In the genomic region with DNA sequence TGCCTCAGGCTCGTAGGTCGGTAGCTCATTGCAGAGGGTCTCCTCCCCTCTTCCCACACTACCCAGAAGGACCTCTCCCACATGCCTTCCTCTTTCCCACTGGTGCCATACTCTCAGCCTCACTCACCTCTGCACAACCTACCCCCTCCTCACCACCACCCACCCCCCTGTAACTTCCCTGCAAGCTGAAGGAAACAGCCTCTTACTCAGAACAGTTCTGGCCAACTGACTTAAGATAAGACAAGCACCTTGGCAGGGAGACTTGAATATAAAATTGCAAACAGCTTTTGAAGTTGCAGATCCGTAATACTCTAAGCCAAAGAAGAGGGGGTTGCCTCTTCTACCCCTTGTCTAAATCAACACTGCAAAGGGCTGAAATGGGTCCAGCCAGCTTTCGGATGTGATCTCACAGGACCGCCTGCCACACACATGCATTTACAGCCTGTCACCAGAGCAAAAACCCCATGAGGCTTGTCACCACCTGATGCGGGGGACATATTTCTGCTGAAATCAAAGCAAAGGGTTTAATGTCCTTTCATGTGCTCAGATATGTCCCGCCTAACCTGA, we compare ENCODE assay signal across 21 mouse cellular contexts.
DNase-seq lines count a peak whose midpoint lies in the region; ATAC-seq lines count a peak whose summit lies in the region.
"Had no signal": no experiment of that assay in that cellular context is flagged by ENCODE, and none has a peak within 500 bp of the region (broad histone marks: within the 10 kb centered on the region; RNA-seq: fewer than 3 reads in every experiment).

No protein-coding gene starts in this region.

- H3K9ac ChIP-seq in embryonic facial prominence, embryonic 14.5 days (ENCODE audit: low read depth, low read length): no peak overlapping the region
- H3K9ac ChIP-seq in heart, embryonic 15.5 days: no peak overlapping the region
- no peak overlapping the region for H3K9ac ChIP-seq in heart, embryonic 11.5 days (ENCODE audit: low read depth, low read length)
- no peak overlapping the region for H3K9ac ChIP-seq in lung, embryonic 15.5 days
- H3K9ac ChIP-seq in limb, embryonic 11.5 days (ENCODE audit: low read length): no peak overlapping the region
- H3K9ac ChIP-seq: hindbrain, embryonic 15.5 days; intestine, embryonic 15.5 days; liver, postnatal 0 days had no signal

- no peaks in the 10 kb centered on the region for H3K27me3 ChIP-seq in embryonic facial prominence, embryonic 14.5 days (replicated peaks; ENCODE audit: control insufficient read depth, insufficient read depth, low read length)
- H3K27me3 ChIP-seq in embryonic facial prominence, embryonic 10.5 days (replicated peaks; ENCODE audit: low read depth, poor library complexity, severe bottlenecking): no peaks in the 10 kb centered on the region
- no peaks in the 10 kb centered on the region for H3K27me3 ChIP-seq in heart, embryonic 15.5 days
- no peaks in the 10 kb centered on the region for H3K27me3 ChIP-seq in heart, embryonic 11.5 days (ENCODE audit: control insufficient read depth, insufficient read depth, low read length)
- no peaks in the 10 kb centered on the region for H3K27me3 ChIP-seq in lung, embryonic 15.5 days
- H3K27me3 ChIP-seq in limb, embryonic 11.5 days (ENCODE audit: control insufficient read depth, insufficient read depth, low read length): no peaks in the 10 kb centered on the region
- H3K27me3 ChIP-seq: hindbrain, embryonic 15.5 days; intestine, embryonic 15.5 days; Patski had no signal

- peak; percentile 66 for DNase-seq in embryonic facial prominence, embryonic 14.5 days (ENCODE audit: low spot score)
- no peak for DNase-seq in embryonic facial prominence, embryonic 10.5 days (ENCODE audit: low spot score)
- DNase-seq in lung, postnatal 10 days: no peak
- DNase-seq in limb, embryonic 11.5 days (ENCODE audit: low spot score): peak; percentile 35
- no peak for DNase-seq in thymus, adult 18-20 months
- DNase-seq: adrenal gland, postnatal 10 days; cerebellum, adult 9-10 months; gastrocnemius, adult 2 months; kidney, postnatal 14 days; layer of hippocampus, postnatal 36 days; liver, postnatal 0 days; right cerebral cortex, postnatal 25 days; thymus, postnatal 4 days had no signal

- H3K36me3 ChIP-seq in embryonic facial prominence, embryonic 14.5 days (ENCODE audit: control insufficient read depth, insufficient read depth, low read length): no peaks in the 10 kb centered on the region
- H3K36me3 ChIP-seq in embryonic facial prominence, embryonic 10.5 days (replicated peaks): no peaks in the 10 kb centered on the region
- H3K36me3 ChIP-seq in heart, embryonic 15.5 days: no peaks in the 10 kb centered on the region
- H3K36me3 ChIP-seq in heart, embryonic 11.5 days (ENCODE audit: control insufficient read depth, insufficient read depth, low read length): no peaks in the 10 kb centered on the region
- H3K36me3 ChIP-seq in lung, embryonic 15.5 days: no peaks in the 10 kb centered on the region
- H3K36me3 ChIP-seq in limb, embryonic 11.5 days (ENCODE audit: control insufficient read depth, insufficient read depth, low read length): no peaks in the 10 kb centered on the region
- H3K36me3 ChIP-seq: hindbrain, embryonic 15.5 days; intestine, embryonic 15.5 days had no signal

- H3K4me1 ChIP-seq in embryonic facial prominence, embryonic 14.5 days (ENCODE audit: control insufficient read depth, insufficient read depth, low read length): 0 out of 2 replicates have a peak, but pooled peaks cover 5% of the 10 kb centered on the region
- H3K4me1 ChIP-seq in embryonic facial prominence, embryonic 10.5 days: no peaks in the 10 kb centered on the region
- H3K4me1 ChIP-seq in heart, embryonic 15.5 days (replicated peaks): peaks cover 7% of the 10 kb centered on the region
- no peaks in the 10 kb centered on the region for H3K4me1 ChIP-seq in heart, embryonic 11.5 days (ENCODE audit: control insufficient read depth, insufficient read depth, low read length)
- peaks cover 9% of the 10 kb centered on the region for H3K4me1 ChIP-seq in lung, embryonic 15.5 days
- H3K4me1 ChIP-seq in limb, embryonic 11.5 days (ENCODE audit: control insufficient read depth, insufficient read depth, low read length): no peaks in the 10 kb centered on the region
- H3K4me1 ChIP-seq: hindbrain, embryonic 15.5 days; intestine, embryonic 15.5 days had no signal

- H3K4me2 ChIP-seq in embryonic facial prominence, embryonic 14.5 days (ENCODE audit: low read depth, low read length): no peak overlapping the region
- H3K4me2 ChIP-seq in heart, embryonic 15.5 days: no peak overlapping the region
- H3K4me2 ChIP-seq in heart, embryonic 11.5 days: no peak overlapping the region
- H3K4me2 ChIP-seq in lung, embryonic 15.5 days: 0 out of 2 replicates have a peak overlapping the region, but pooled peaks have one; percentile 8
- H3K4me2 ChIP-seq in limb, embryonic 11.5 days (ENCODE audit: low read depth, severe bottlenecking): no peak overlapping the region
- H3K4me2 ChIP-seq: hindbrain, embryonic 15.5 days; intestine, embryonic 15.5 days had no signal

- peak; percentile 30; the same call in 1 of the 2 replicates for ATAC-seq in embryonic facial prominence, embryonic 14.5 days (ENCODE audit: low read depth)
- ATAC-seq in heart, embryonic 15.5 days (replicated peaks; ENCODE audit: insufficient number of reproducible peaks, insufficient read depth, low FRiP score, low read depth): peak; percentile 62; the same call in 1 of the 2 replicates
- no peak for ATAC-seq in heart, embryonic 11.5 days (replicated peaks; ENCODE audit: insufficient number of reproducible peaks, low FRiP score, low TSS enrichment)
- peak; percentile 49 for ATAC-seq in lung, embryonic 15.5 days (ENCODE audit: borderline replicate concordance, extremely low read depth, low FRiP score, low TSS enrichment)
- no peak for ATAC-seq in limb, embryonic 11.5 days (ENCODE audit: insufficient number of reproducible peaks, low FRiP score, low TSS enrichment, low read depth)
- ATAC-seq: intestine, embryonic 15.5 days; liver, postnatal 0 days; Patski had no signal

- WGBS in embryonic facial prominence, embryonic 14.5 days: 62% methylated on average over 7 of the region's 7 CpGs
- 85% methylated on average over 7 of the region's 7 CpGs for WGBS in embryonic facial prominence, embryonic 10.5 days
- 54% methylated on average over 7 of the region's 7 CpGs for WGBS in heart, embryonic 15.5 days
- 66% methylated on average over 7 of the region's 7 CpGs for WGBS in heart, embryonic 11.5 days (ENCODE audit: insufficient replicate concordance)
- 60% methylated on average over 7 of the region's 7 CpGs for WGBS in lung, embryonic 15.5 days
- WGBS in limb, embryonic 11.5 days: 66% methylated on average over 7 of the region's 7 CpGs

- no peak overlapping the region for H3K27ac ChIP-seq in embryonic facial prominence, embryonic 14.5 days (replicated peaks; ENCODE audit: low read depth, low read length)
- H3K27ac ChIP-seq in embryonic facial prominence, embryonic 10.5 days (replicated peaks): no peak overlapping the region
- H3K27ac ChIP-seq in heart, embryonic 15.5 days: peak overlapping the region; percentile 20; the same call in 1 of the 2 replicates
- H3K27ac ChIP-seq in heart, embryonic 11.5 days (ENCODE audit: low read depth, low read length): no peak overlapping the region
- peak overlapping the region; percentile 82 for H3K27ac ChIP-seq in lung, embryonic 15.5 days
- H3K27ac ChIP-seq in limb, embryonic 11.5 days (replicated peaks; ENCODE audit: low read depth, low read length): no peak overlapping the region
- H3K27ac ChIP-seq: gastrocnemius, adult 2 months; hindbrain, embryonic 15.5 days; intestine, embryonic 15.5 days; layer of hippocampus, adult 2 months had no signal

- no peak overlapping the region for H3K4me3 ChIP-seq in embryonic facial prominence, embryonic 14.5 days (ENCODE audit: low read depth, low read length)
- no peak overlapping the region for H3K4me3 ChIP-seq in embryonic facial prominence, embryonic 10.5 days
- H3K4me3 ChIP-seq in heart, embryonic 15.5 days: no peak overlapping the region
- H3K4me3 ChIP-seq in heart, embryonic 11.5 days (ENCODE audit: low read depth, low read length): no peak overlapping the region
- no peak overlapping the region for H3K4me3 ChIP-seq in lung, embryonic 15.5 days
- no peak overlapping the region for H3K4me3 ChIP-seq in limb, embryonic 11.5 days (ENCODE audit: low read depth, low read length)
- H3K4me3 ChIP-seq: erythroblast, embryonic 14.5 days; gastrocnemius, adult 2 months; hindbrain, embryonic 15.5 days; intestine, embryonic 15.5 days; layer of hippocampus, adult 2 months had no signal

- H3K9me3 ChIP-seq in embryonic facial prominence, embryonic 14.5 days (ENCODE audit: control insufficient read depth, low read length): no peaks in the 10 kb centered on the region
- H3K9me3 ChIP-seq in embryonic facial prominence, embryonic 10.5 days: no peaks in the 10 kb centered on the region
- H3K9me3 ChIP-seq in heart, embryonic 15.5 days (replicated peaks): no peaks in the 10 kb centered on the region
- H3K9me3 ChIP-seq in heart, embryonic 11.5 days (replicated peaks; ENCODE audit: control insufficient read depth, low read length): no peaks in the 10 kb centered on the region
- H3K9me3 ChIP-seq in lung, embryonic 15.5 days: no peaks in the 10 kb centered on the region
- H3K9me3 ChIP-seq in limb, embryonic 11.5 days (ENCODE audit: control insufficient read depth, low read length): no peaks in the 10 kb centered on the region
- H3K9me3 ChIP-seq: hindbrain, embryonic 15.5 days; intestine, embryonic 15.5 days had no signal

Comparison
In these comparisons a context has a peak if more than half of its experiments do, and no peak if none do; other contexts are left out.
1. ATAC-seq: peak in embryonic facial prominence, embryonic 14.5 days (single experiment), heart, embryonic 15.5 days (single experiment) and lung, embryonic 15.5 days (single experiment); none in heart, embryonic 11.5 days (single experiment) and limb, embryonic 11.5 days (single experiment).
2. DNase-seq: peak in embryonic facial prominence, embryonic 14.5 days (single experiment) and limb, embryonic 11.5 days (single experiment); none in embryonic facial prominence, embryonic 10.5 days (single experiment), lung, postnatal 10 days (single experiment) and thymus, adult 18-20 months (0 of 2).
3. H3K27ac ChIP-seq: peak in heart, embryonic 15.5 days (single experiment) and lung, embryonic 15.5 days (single experiment); none in embryonic facial prominence, embryonic 14.5 days (single experiment), embryonic facial prominence, embryonic 10.5 days (single experiment), heart, embryonic 11.5 days (single experiment) and limb, embryonic 11.5 days (single experiment).